Comparison of ENCODE assay signal across 9 mouse cellular contexts in genomic region chr6:115492952-115493613, GRCm38 (mm10). TPM values are rescaled to one million over a fixed set of nuclear protein-coding genes. Genes with fewer than 3 reads are reported as not detected.
DNase-seq lines count a peak whose midpoint lies in the region; ATAC-seq lines count a peak whose summit lies in the region.
"Had no signal": no experiment of that assay in that cellular context is flagged by ENCODE, and none has a peak within 500 bp of the region (broad histone marks: within the 10 kb centered on the region; RNA-seq: fewer than 3 reads in every experiment).

No protein-coding gene starts in this region.

- no peak overlapping the region for H3K27ac ChIP-seq in hindbrain, embryonic 10.5 days
- H3K27ac ChIP-seq: heart, embryonic 10.5 days had no signal

- no peak overlapping the region for H3K4me3 ChIP-seq in hindbrain, embryonic 10.5 days
- H3K4me3 ChIP-seq: heart, embryonic 10.5 days had no signal

- peak; percentile 78 for ATAC-seq in frontal cortex, adult (ENCODE audit: low TSS enrichment)

- H3K4me1 ChIP-seq in hindbrain, embryonic 10.5 days (replicated peaks), result no peaks in the 10 kb centered on the region
- H3K4me1 ChIP-seq: heart, embryonic 10.5 days had no signal

- H3K27me3 ChIP-seq in hindbrain, embryonic 10.5 days (ENCODE audit: insufficient read depth, poor library complexity, severe bottlenecking), result no peaks in the 10 kb centered on the region

- DNase-seq in frontal cortex, postnatal 14 days (ENCODE audit: low spot score in 2 of 2), result no peak
- peak; percentile 98 for DNase-seq in NIH3T3 (ENCODE audit: low read depth)
- DNase-seq in fibroblast of lung, adult 2 months (ENCODE audit: low read depth), result peak; percentile 90
- peak; percentile 34 to 70 for DNase-seq in lung, postnatal 4 days
- DNase-seq in ovary, postnatal 10 days (ENCODE audit: low spot score), result no peak
- no peak for DNase-seq in thymus, postnatal 25 days
- DNase-seq in hindbrain, embryonic 10.5 days (ENCODE audit: low spot score), result no peak

- H3K36me3 ChIP-seq in hindbrain, embryonic 10.5 days, result no peaks in the 10 kb centered on the region
- H3K36me3 ChIP-seq: heart, embryonic 10.5 days had no signal

- no peaks in the 10 kb centered on the region for H3K9me3 ChIP-seq in hindbrain, embryonic 10.5 days
- H3K9me3 ChIP-seq: heart, embryonic 10.5 days had no signal

- WGBS in hindbrain, embryonic 10.5 days, result 81% methylated on average over 11 of the region's 11 CpGs

RNA-seq across cellular contexts. Expression of gene Tsen2, which starts 51.4 kb away (rescaled TPM):
- polyA plus RNA-seq in hindbrain, embryonic 10.5 days (2016; fragmentation: Nextera tagmentation; extraction: Ambion mirVana), result 32.7 and 34.6 TPM in 2 replicates

Comparison
In these comparisons a context has a peak if more than half of its experiments do, and no peak if none do; other contexts are left out.
1. DNase-seq: peak in NIH3T3 (single experiment), fibroblast of lung, adult 2 months (single experiment) and lung, postnatal 4 days (2 of 2); none in frontal cortex, postnatal 14 days (0 of 2), ovary, postnatal 10 days (single experiment), thymus, postnatal 25 days (single experiment) and hindbrain, embryonic 10.5 days (single experiment).